Mouse (Mus musculus) MEL (cell line): ENCODE measurements at regions not wholly inside any gene's neighbourhood (a gene's known extent, or its start where the extent isn't known, plus 50 kb on each side); places are given as distances from the start of the nearest gene placed in this dataset.

Source experiments
- DNase-seq: peaks from one replicate; pipeline ENCODE4 v3.0.0; 2011; ENCODE audit warnings: low read depth, low spot score
- H3K27ac ChIP-seq: 2 replicates; pipeline ENCODE4 v1.5.1; 2012; ENCODE audit warnings: low read depth, mild to moderate bottlenecking, control low read depth, low read length, moderate library complexity; ENCODE audit not compliant: control insufficient read depth
- H3K27me3 ChIP-seq, 2 experiments: fragments of 150-350 bp in 1 of 2; sonication (generic) in 1 of 2; 2 replicates each; pipeline ENCODE4 v1.6.1; 2012; ENCODE audit warnings: low read length in 2 of 2, mild to moderate bottlenecking in 2 of 2, improper control_type of control experiment in 1 of 2, moderate library complexity in 1 of 2; ENCODE audit not compliant: insufficient read depth in 2 of 2, control insufficient read depth in 1 of 2
- H3K36me3 ChIP-seq, 2 experiments: 2 replicates each; pipeline ENCODE4 v1.6.1; 2012 to 2014; ENCODE audit warnings: low read length in 2 of 2, improper control_type of control experiment in 1 of 2, inconsistent platforms in 1 of 2, mild to moderate bottlenecking in 1 of 2; ENCODE audit not compliant: insufficient read depth in 2 of 2, control insufficient read depth in 1 of 2
- H3K4me1 ChIP-seq, 2 experiments: fragments of 150-350 bp in 1 of 2; sonication (generic) in 1 of 2; 2 replicates each; pipeline ENCODE4 v1.6.1; 2012; ENCODE audit warnings: low read length in 2 of 2, improper control_type of control experiment in 1 of 2, mild to moderate bottlenecking in 1 of 2; ENCODE audit not compliant: insufficient read depth in 2 of 2, control insufficient read depth in 1 of 2
- H3K4me3 ChIP-seq, 2 experiments: fragments of 150-350 bp in 1 of 2; sonication (generic) in 1 of 2; 2 replicates each; pipeline ENCODE4 v1.5.1; 2012; ENCODE audit warnings: low read depth in 2 of 2, low read length in 2 of 2, mild to moderate bottlenecking in 2 of 2, moderate library complexity in 2 of 2, control low read depth in 1 of 2, improper control_type of control experiment in 1 of 2; ENCODE audit not compliant: control insufficient read depth in 1 of 2, insufficient read depth in 1 of 2
- H3K79me2 ChIP-seq: 2 replicates; pipeline ENCODE4 v1.6.1; 2012; ENCODE audit warnings: mild to moderate bottlenecking, low read length, moderate library complexity; ENCODE audit not compliant: control insufficient read depth, poor library complexity, insufficient read depth
- H3K9ac ChIP-seq: 2 replicates; pipeline ENCODE4 v1.6.1; 2012; ENCODE audit warnings: low read depth, mild to moderate bottlenecking, control low read depth, low read length, moderate library complexity; ENCODE audit not compliant: control insufficient read depth, poor library complexity, severe bottlenecking
- H3K9me3 ChIP-seq: fragments of 150-350 bp; sonication (generic); replicated peaks from 2 replicates; pipeline ENCODE4 v1.6.1; 2012; ENCODE audit warnings: mild to moderate bottlenecking, low read length, improper control_type of control experiment, moderate library complexity; ENCODE audit not compliant: insufficient read depth
- BHLHE40 ChIP-seq: IDR thresholded peaks from 2 replicates; pipeline ENCODE4 v1.6.1; 2012; ENCODE audit warnings: low read depth, mild to moderate bottlenecking, inconsistent platforms, low read length, improper control_type of control experiment, borderline replicate concordance
- CHD2 ChIP-seq: IDR thresholded peaks from 2 replicates; pipeline ENCODE4 v1.6.1; 2011; ENCODE audit warnings: low read length, improper control_type of control experiment
- CTCF ChIP-seq, 3 experiments: IDR thresholded peaks in 2 of 3; conservative IDR thresholded peaks in 1 of 3; 2 replicates each; pipeline ENCODE4 v1.5.1; 2011 to 2012; ENCODE audit warnings: low read length in 3 of 3, low read depth in 2 of 3, mild to moderate bottlenecking in 2 of 3, improper control_type of control experiment in 1 of 3, inconsistent platforms in 1 of 3, mixed read lengths in 1 of 3, moderate library complexity in 1 of 3; ENCODE audit not compliant: control insufficient read depth in 1 of 3, insufficient read depth in 1 of 3, poor library complexity in 1 of 3, severe bottlenecking in 1 of 3
- E2F4 ChIP-seq: IDR thresholded peaks from 2 replicates; pipeline ENCODE4 v1.6.1; 2011; ENCODE audit warnings: low read depth, low read length, improper control_type of control experiment, borderline replicate concordance
- ELF1 ChIP-seq: IDR thresholded peaks from 2 replicates; pipeline ENCODE4 v1.6.1; 2014; ENCODE audit warnings: low read depth, mild to moderate bottlenecking, inconsistent platforms, low read length, improper control_type of control experiment, moderate library complexity
- EP300 ChIP-seq, 2 experiments: IDR thresholded peaks; 2 replicates each; pipeline ENCODE4 v1.6.1; 2011; ENCODE audit warnings: improper control_type of control experiment in 2 of 2, low read length in 2 of 2, low read depth in 1 of 2, mild to moderate bottlenecking in 1 of 2
- ETS1 ChIP-seq: IDR thresholded peaks from 2 replicates; pipeline ENCODE4 v1.6.1; 2012; ENCODE audit warnings: low read depth, mild to moderate bottlenecking, inconsistent platforms, low read length, improper control_type of control experiment, moderate library complexity
- GABPA ChIP-seq: IDR thresholded peaks from 2 replicates; pipeline ENCODE4 v1.6.1; 2012; ENCODE audit warnings: low read depth, mild to moderate bottlenecking, inconsistent platforms, low read length, improper control_type of control experiment, moderate library complexity
- GATA1 ChIP-seq: IDR thresholded peaks from 2 replicates; pipeline ENCODE4 v1.6.1; 2011; ENCODE audit warnings: low read depth, low read length, improper control_type of control experiment
- HCFC1 ChIP-seq: IDR thresholded peaks from 2 replicates; pipeline ENCODE4 v1.6.1; 2012; ENCODE audit warnings: low read depth, mild to moderate bottlenecking, inconsistent platforms, low read length, improper control_type of control experiment, moderate library complexity
- JUND ChIP-seq: IDR thresholded peaks from 2 replicates; pipeline ENCODE4 v1.6.1; 2011; ENCODE audit warnings: low read depth, mild to moderate bottlenecking, improper control_type of control experiment, low read length
- KAT2A ChIP-seq: conservative IDR thresholded peaks from 2 replicates; pipeline ENCODE4 v1.6.1; 2012; ENCODE audit warnings: low read depth, low read length, improper control_type of control experiment, inconsistent platforms
- MAFK ChIP-seq: IDR thresholded peaks from 2 replicates; pipeline ENCODE4 v1.6.1; 2011; ENCODE audit warnings: low read depth, mild to moderate bottlenecking, low read length, improper control_type of control experiment, borderline replicate concordance
- MAZ ChIP-seq: IDR thresholded peaks from 2 replicates; pipeline ENCODE4 v1.6.1; 2012; ENCODE audit warnings: low read depth, mild to moderate bottlenecking, inconsistent platforms, low read length, improper control_type of control experiment
- MXI1 ChIP-seq: IDR thresholded peaks from 2 replicates; pipeline ENCODE4 v1.6.1; 2011; ENCODE audit warnings: mild to moderate bottlenecking, low read depth, low read length, improper control_type of control experiment
- MYB ChIP-seq: IDR thresholded peaks from 2 replicates; pipeline ENCODE4 v1.6.1; 2011; ENCODE audit warnings: mild to moderate bottlenecking, low read depth, low read length, improper control_type of control experiment
- NRF1 ChIP-seq: IDR thresholded peaks from 2 replicates; pipeline ENCODE4 v1.6.1; 2014; ENCODE audit warnings: low read depth, mild to moderate bottlenecking, inconsistent platforms, low read length, improper control_type of control experiment, moderate library complexity; ENCODE audit not compliant: poor library complexity, insufficient read depth, severe bottlenecking
- POLR2A ChIP-seq, 2 experiments: IDR thresholded peaks; 2 replicates each; pipeline ENCODE4 v1.6.1; 2011 to 2012; ENCODE audit warnings: low read length in 2 of 2, mild to moderate bottlenecking in 2 of 2, control low read depth in 1 of 2, improper control_type of control experiment in 1 of 2, low read depth in 1 of 2, moderate library complexity in 1 of 2; ENCODE audit not compliant: control insufficient read depth in 1 of 2, insufficient read depth in 1 of 2, poor library complexity in 1 of 2
- POLR2AphosphoS5 ChIP-seq: IDR thresholded peaks from 2 replicates; pipeline ENCODE4 v1.6.1; 2012; ENCODE audit warnings: low read depth, borderline replicate concordance, mild to moderate bottlenecking, inconsistent platforms, low read length, moderate library complexity, mixed read lengths
- RAD21 ChIP-seq: IDR thresholded peaks from 2 replicates; pipeline ENCODE4 v1.6.1; 2011; ENCODE audit warnings: mild to moderate bottlenecking, low read depth, low read length, improper control_type of control experiment
- RCOR1 ChIP-seq: IDR thresholded peaks from 2 replicates; pipeline ENCODE4 v1.6.1; 2012; ENCODE audit warnings: low read depth, mild to moderate bottlenecking, inconsistent platforms, low read length, improper control_type of control experiment
- TBP ChIP-seq: IDR thresholded peaks from 2 replicates; pipeline ENCODE4 v1.8.0; 2011; ENCODE audit warnings: low read depth, low read length, improper control_type of control experiment
- TCF12 ChIP-seq: IDR thresholded peaks from 2 replicates; pipeline ENCODE4 v1.6.1; 2014; ENCODE audit warnings: low read depth, mild to moderate bottlenecking, inconsistent platforms, low read length, improper control_type of control experiment, moderate library complexity
- UBTF ChIP-seq: IDR thresholded peaks from 2 replicates; pipeline ENCODE4 v1.6.1; 2012; ENCODE audit warnings: low read depth, mild to moderate bottlenecking, inconsistent platforms, low read length, improper control_type of control experiment, moderate library complexity, borderline replicate concordance; ENCODE audit not compliant: insufficient read depth
- USF1 ChIP-seq: IDR thresholded peaks from 2 replicates; pipeline ENCODE4 v1.6.1; 2014; ENCODE audit warnings: low read depth, mild to moderate bottlenecking, inconsistent platforms, low read length, improper control_type of control experiment, moderate library complexity
- ZC3H11A ChIP-seq: IDR thresholded peaks from 2 replicates; pipeline ENCODE4 v1.6.1; 2012; ENCODE audit warnings: low read depth, mild to moderate bottlenecking, inconsistent platforms, low read length, improper control_type of control experiment
- ZKSCAN1 ChIP-seq: IDR thresholded peaks from 2 replicates; pipeline ENCODE4 v1.6.1; 2012; ENCODE audit warnings: low read depth, mild to moderate bottlenecking, inconsistent platforms, low read length, improper control_type of control experiment, moderate library complexity
- ZNF384 ChIP-seq: IDR thresholded peaks from 2 replicates; pipeline ENCODE4 v1.6.1; 2012; ENCODE audit warnings: low read depth, mild to moderate bottlenecking, inconsistent platforms, low read length, improper control_type of control experiment

DNA sequence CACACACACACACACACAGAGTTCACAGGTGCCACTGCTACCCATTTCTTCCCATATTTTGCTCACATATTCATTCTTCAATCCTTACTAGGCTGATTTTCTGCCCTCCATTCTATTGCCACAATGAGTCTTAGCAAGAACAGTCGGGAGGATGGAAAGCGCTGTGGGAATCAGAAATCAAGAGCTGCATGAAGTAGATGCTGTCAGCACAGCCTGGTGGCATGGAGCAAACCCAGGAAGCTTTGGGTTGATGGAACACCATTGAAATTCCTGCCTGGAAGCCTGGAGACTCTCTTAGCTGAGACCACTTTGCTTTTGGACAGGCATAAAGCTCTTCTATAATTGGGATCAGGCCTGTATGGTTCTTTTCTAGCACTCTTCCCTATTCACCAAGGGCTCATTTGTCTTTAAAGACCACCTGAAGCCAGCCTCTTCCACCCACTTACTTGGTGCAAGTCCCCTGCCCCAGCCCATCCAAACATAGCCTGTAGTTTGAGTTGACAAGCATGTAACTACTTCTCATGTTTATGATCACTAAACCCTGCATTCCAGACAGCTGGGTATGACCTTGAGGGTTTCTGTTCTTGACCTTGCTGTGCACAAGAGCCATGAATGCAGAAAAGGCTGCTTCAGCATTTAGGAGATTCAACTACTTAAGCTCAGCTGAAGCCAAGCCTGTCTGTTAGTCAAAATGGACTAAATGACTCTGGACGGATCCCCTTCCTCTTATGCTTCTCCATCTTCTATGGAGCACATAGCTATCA is 537.4 kb downstream of the Slc4a3 start:
- H3K36me3 ChIP-seq = no peaks in the 10 kb centered on the region
- H3K9me3 ChIP-seq = no peaks in the 10 kb centered on the region
- TF ChIP-seq POLR2AphosphoS5 = no peak
- TF ChIP-seq GABPA = no peak
- TF ChIP-seq RAD21 = no peak
- no peak for TF ChIP-seq JUND
- no peak for TF ChIP-seq E2F4
- no peak for TF ChIP-seq BHLHE40
- no peak for TF ChIP-seq ZC3H11A
- TF ChIP-seq ELF1 = no peak
- TF ChIP-seq HCFC1 = no peak
- TF ChIP-seq KAT2A = no peak
- TF ChIP-seq ZKSCAN1 = no peak
- TF ChIP-seq MYB = no peak
- TF ChIP-seq MAZ = no peak
- DNase-seq = no peak
- no peaks in the 10 kb centered on the region for H3K4me1 ChIP-seq
- H3K79me2 ChIP-seq = no peaks in the 10 kb centered on the region
- no peak overlapping the region for H3K9ac ChIP-seq
- no peaks in the 10 kb centered on the region for H3K27me3 ChIP-seq
- no peak overlapping the region for H3K4me3 ChIP-seq
- H3K27ac ChIP-seq = no peak overlapping the region

DNA sequence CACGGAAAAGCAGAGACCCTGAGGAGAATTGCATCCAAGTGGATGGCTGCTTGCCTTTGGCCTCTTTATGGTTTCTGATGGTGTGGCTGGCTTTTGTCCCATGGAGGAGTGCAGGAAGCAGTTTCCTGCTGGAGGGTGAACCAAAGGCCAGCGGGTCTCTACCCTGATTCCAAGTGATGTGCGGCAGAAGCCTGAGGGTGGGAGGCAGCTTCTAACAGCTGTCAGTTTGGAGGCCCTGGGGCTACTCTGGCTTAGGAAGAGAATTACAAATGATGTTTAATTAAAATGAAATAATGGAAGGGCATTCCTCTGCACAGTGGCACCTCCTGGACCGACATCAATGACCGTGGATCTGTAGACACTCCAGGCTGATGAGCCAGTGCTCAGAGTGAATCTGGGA is 545.0 kb downstream of the Slc4a3 start:
- TF ChIP-seq RCOR1 = no peak
- no peak for TF ChIP-seq USF1
- TF ChIP-seq MAFK = no peak
- TF ChIP-seq ZNF384 = no peak
- TF ChIP-seq ETS1 = no peak
- TF ChIP-seq EP300 (IDR thresholded peaks at IDR 0.05; ENCODE audit: low read depth in 1 of 2, low read length in 2 of 2) = no peak
- no peak for TF ChIP-seq ZC3H11A
- TF ChIP-seq NRF1 = no peak
- TF ChIP-seq TCF12 = no peak
- TF ChIP-seq HCFC1 = no peak
- TF ChIP-seq JUND = no peak
- no peak for TF ChIP-seq RAD21
- TF ChIP-seq CHD2 = no peak
- TF ChIP-seq GATA1 = no peak
- TF ChIP-seq TBP = no peak
- no peak for TF ChIP-seq GABPA
- no peak for TF ChIP-seq POLR2A (IDR thresholded peaks at IDR 0.05; ENCODE audit: control insufficient read depth in 1 of 2, insufficient read depth in 1 of 2, low read depth in 1 of 2, low read length in 2 of 2, poor library complexity in 1 of 2)
- TF ChIP-seq CTCF (IDR thresholded peaks at IDR 0.05 in 2 of 3, conservative IDR thresholded peaks at IDR 0.05 in 1 of 3; ENCODE audit: control insufficient read depth in 1 of 3, insufficient read depth in 1 of 3, low read depth in 2 of 3, low read length in 3 of 3, poor library complexity in 1 of 3, severe bottlenecking in 1 of 3) = no peak
- TF ChIP-seq MXI1 = no peak
- no peak for TF ChIP-seq UBTF
- TF ChIP-seq, all 39 proteins: peak for 0
- no peak overlapping the region for H3K4me3 ChIP-seq

More for the DNA sequence above, 545.0 kb downstream of the Slc4a3 start:
- H3K27ac ChIP-seq = no peak overlapping the region
- no peaks in the 10 kb centered on the region for H3K79me2 ChIP-seq
- H3K36me3 ChIP-seq = no peaks in the 10 kb centered on the region
- DNase-seq = no peak
- no peaks in the 10 kb centered on the region for H3K9me3 ChIP-seq
- H3K4me1 ChIP-seq = no peaks in the 10 kb centered on the region
- no peaks in the 10 kb centered on the region for H3K27me3 ChIP-seq
- no peak overlapping the region for H3K9ac ChIP-seq
